Mouse (Mus musculus) Patski (cell line): ENCODE measurements around the gene Olfr686. TPM values are rescaled to one million over a fixed set of nuclear protein-coding genes. Genes with fewer than 3 reads are reported as not detected.

Experiments
- ATAC-seq: fragments of 100-300 bp; one replicate; pipeline ENCODE4 v1.8.0; 2021
- CTCF ChIA-PET: fragments of 350-600 bp; sonication (Branson Sonifier 250); formaldehyde crosslinking; loops from one replicate; lab custom pipeline; 2022; ENCODE audit warnings: inconsistent platforms; lab: Charles Lee
- POLR2A ChIA-PET: fragments of 350-600 bp; sonication (Branson Sonifier 250); formaldehyde crosslinking; loops from one replicate; lab custom pipeline; 2022; ENCODE audit warnings: antibody characterized with exemption, inconsistent platforms; lab: Charles Lee
- DNase-seq: peaks from one replicate; pipeline ENCODE4 v3.0.0-alpha.2; 2011; ENCODE audit warnings: low read depth, low spot score
- H3K27me3 ChIP-seq: fragments of 371-371 bp; one replicate; pipeline ENCODE4 v1.5.1; 2021
- CTCF ChIP-seq: fragments of 100-300 bp; IDR thresholded peaks from one replicate; pipeline ENCODE4 v1.5.1; 2021
- in situ Hi-C: fragments of 300-500 bp; cut with MboI; formaldehyde crosslinking; loops from 3 replicates; pipeline ENCODE4 v1.11.1; 2018; ENCODE audit warnings: low pct_unique_long_range_greater_than_20kb, mixed read lengths
- polyA plus RNA-seq: library from polyadenylated mRNA; unstranded; gene quantifications from one replicate; pipeline ENCODE4 v1.2.3, GENCODE M21; 2021

Olfr686 gene
- not detected for polyA plus RNA-seq

- TF ChIP-seq CTCF: no peak
- no peak for DNase-seq
- CTCF ChIA-PET: no interaction called here
- no peaks in the 10 kb centered on the region for H3K27me3 ChIP-seq
- ATAC-seq: no peak
- in situ Hi-C loops: no loop called here
- POLR2A ChIA-PET: no interaction called here
Observed at GRCm38 (mm10) chr7:105207385-105207784, at the start of gene Olfr686. Olfr686 (minus strand) TSS chr7:105207485.

- CTCF ChIA-PET: interaction anchor here (0.9 to 1.4 kb wide), 3 partner anchors 9 to 270 kb away, joined by 3 to 4 read pairs (median 4); no protein-coding TSS in a partner anchor
- ATAC-seq: no peak
Observed at GRCm38 (mm10) chr7:105256656-105257055, 49.4 kb upstream of the Olfr686 start.

GRCm38 (mm10) chr7:105248197-105248596 lies 40.9 kb upstream of the Olfr686 start:
- ChIA-PET POLR2A (no interaction called here), CTCF (no interaction called here)
- in situ Hi-C loops: no loop called here
- no peak for TF ChIP-seq CTCF
- DNase-seq: no peak
- H3K27me3 ChIP-seq: no peaks in the 10 kb centered on the region
- no peak for ATAC-seq

More at GRCm38 (mm10) chr7:105256656-105257055, 49.4 kb upstream of the Olfr686 start:
- in situ Hi-C loops: loop anchor here (5.0 kb wide), 1 partner anchor 266 kb away; no protein-coding TSS in a partner anchor
- peak; percentile 80 for TF ChIP-seq CTCF
- no peak for DNase-seq
- no peaks in the 10 kb centered on the region for H3K27me3 ChIP-seq
- POLR2A ChIA-PET: no interaction called here

- CTCF ChIA-PET: interaction anchor here (1.0 kb wide), 1 partner anchor 9 kb away, joined by 4 read pairs; no protein-coding TSS in a partner anchor
- POLR2A ChIA-PET: no interaction called here
- no peaks in the 10 kb centered on the region for H3K27me3 ChIP-seq
- TF ChIP-seq CTCF: no peak
- DNase-seq: no peak
- in situ Hi-C loops: no loop called here
- no peak for ATAC-seq
Observed at GRCm38 (mm10) chr7:105247671-105248070, 40.4 kb upstream of the Olfr686 start.

GRCm38 (mm10) chr7:105229386-105229785 lies 22.1 kb upstream of the Olfr686 start:
- POLR2A ChIA-PET: no interaction called here
- DNase-seq (no peak), ATAC-seq (no peak)
- in situ Hi-C loops: no loop called here
- CTCF ChIA-PET: no interaction called here
- TF ChIP-seq CTCF: no peak
- no peaks in the 10 kb centered on the region for H3K27me3 ChIP-seq

GRCm38 (mm10) chr7:105228138-105228537 lies 20.9 kb upstream of the Olfr686 start:
- no peaks in the 10 kb centered on the region for H3K27me3 ChIP-seq
- in situ Hi-C loops: no loop called here
- POLR2A ChIA-PET: no interaction called here
- CTCF ChIA-PET: no interaction called here
- ATAC-seq (no peak), DNase-seq (no peak)
- no peak for TF ChIP-seq CTCF

- no peak for ATAC-seq
- in situ Hi-C loops: no loop called here
- no peaks in the 10 kb centered on the region for H3K27me3 ChIP-seq
- TF ChIP-seq CTCF: no peak
- ChIA-PET POLR2A (no interaction called here), CTCF (no interaction called here)
- DNase-seq: no peak
Observed at GRCm38 (mm10) chr7:105226703-105227102, 19.4 kb upstream of the Olfr686 start.

GRCm38 (mm10) chr7:105226072-105226471 lies 18.8 kb upstream of the Olfr686 start:
- POLR2A ChIA-PET: no interaction called here
- no peak for TF ChIP-seq CTCF
- in situ Hi-C loops: no loop called here
- ATAC-seq (no peak), DNase-seq (no peak)
- CTCF ChIA-PET: no interaction called here
- H3K27me3 ChIP-seq: no peaks in the 10 kb centered on the region

GRCm38 (mm10) chr7:105218281-105218680 lies 11.0 kb upstream of the Olfr686 start:
- ChIA-PET POLR2A (no interaction called here), CTCF (no interaction called here)
- in situ Hi-C loops: no loop called here
- TF ChIP-seq CTCF: no peak
- no peak for ATAC-seq
- no peaks in the 10 kb centered on the region for H3K27me3 ChIP-seq
- DNase-seq: no peak

GRCm38 (mm10) chr7:105214761-105215160 lies 7.5 kb upstream of the Olfr686 start:
- ChIA-PET POLR2A (no interaction called here), CTCF (no interaction called here)
- no peak for ATAC-seq
- DNase-seq: no peak
- in situ Hi-C loops: no loop called here
- no peak for TF ChIP-seq CTCF
- no peaks in the 10 kb centered on the region for H3K27me3 ChIP-seq

- in situ Hi-C loops: no loop called here
- TF ChIP-seq CTCF: no peak
- ATAC-seq: no peak
- no peaks in the 10 kb centered on the region for H3K27me3 ChIP-seq
- CTCF ChIA-PET: no interaction called here
- POLR2A ChIA-PET: no interaction called here
- DNase-seq: no peak
Observed at GRCm38 (mm10) chr7:105185912-105186311, 21.4 kb downstream of the Olfr686 start, which contains the start of gene Olfr685. Olfr685 (minus strand) TSS chr7:105186012.

GRCm38 (mm10) chr7:105170773-105171172 lies 36.5 kb downstream of the Olfr686 start:
- no peak for ATAC-seq
- in situ Hi-C loops: no loop called here
- POLR2A ChIA-PET: no interaction called here
- CTCF ChIA-PET: no interaction called here
- no peaks in the 10 kb centered on the region for H3K27me3 ChIP-seq
- peak; percentile 20 for TF ChIP-seq CTCF
- no peak for DNase-seq
